Mouse (Mus musculus): ENCODE data around the gene Thsd7a. TPM values are rescaled to one million over a fixed set of nuclear protein-coding genes. Genes with fewer than 3 reads are reported as not detected.

Gene Thsd7a
- polyA plus RNA-seq, 1 experiment from 2014 or later: 3.7 TPM

DNA sequence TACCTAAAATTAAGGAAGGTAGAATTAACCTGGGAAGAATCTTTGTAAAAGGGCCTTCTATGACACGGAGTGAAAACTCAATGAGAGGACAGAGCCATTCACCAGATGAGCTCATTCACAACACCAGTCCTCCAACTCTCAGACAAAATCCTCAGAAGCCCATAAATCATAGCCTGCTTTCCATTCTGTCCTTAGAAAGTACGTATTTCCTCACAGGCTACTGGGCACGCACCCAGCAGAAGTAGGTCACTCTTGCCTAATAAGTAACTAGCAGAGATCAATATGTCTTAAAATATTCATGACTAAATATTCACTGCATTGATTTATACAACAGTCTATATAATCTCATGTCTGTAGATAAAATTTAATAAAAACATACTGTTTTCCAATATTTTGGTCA lies 300.4 kb downstream of the Thsd7a start:
- H3K9me3 ChIP-seq (replicated peaks): no peaks in the 10 kb centered on the region
- H3K4me3 ChIP-seq: no peak overlapping the region
- ATAC-seq (replicated peaks; ENCODE audit: insufficient number of reproducible peaks, insufficient read depth, low FRiP score, low read depth): no peak
- peaks cover 3% of the 10 kb centered on the region for H3K4me1 ChIP-seq (replicated peaks)
- H3K27ac ChIP-seq: no peak overlapping the region
- no peak overlapping the region for H3K9ac ChIP-seq
- no peaks in the 10 kb centered on the region for H3K36me3 ChIP-seq
- WGBS: 82% methylated on average over 3 of the region's 3 CpGs
- H3K4me2 ChIP-seq: no peak overlapping the region
- H3K27me3 ChIP-seq: no peaks in the 10 kb centered on the region

DNA sequence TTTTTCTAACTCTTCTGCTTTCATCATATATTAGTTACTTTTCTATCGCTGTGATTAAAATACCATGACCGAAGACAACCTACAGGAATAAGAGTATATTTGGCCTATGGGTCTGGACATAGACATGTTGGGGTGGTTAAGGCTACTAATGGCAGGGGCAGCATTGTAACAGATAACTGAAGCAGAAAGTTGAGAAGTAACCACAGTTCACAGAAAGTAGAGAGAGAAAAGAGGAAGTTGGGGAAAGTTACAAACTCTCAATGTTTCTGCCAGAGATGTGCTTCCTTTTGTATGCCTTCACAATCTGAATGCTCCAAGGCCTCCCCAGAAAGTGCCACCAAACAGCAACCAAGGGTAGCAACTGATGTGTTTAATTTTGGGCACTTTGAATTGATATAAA lies 303.7 kb downstream of the Thsd7a start:
- Histone ChIP-seq H3K27me3 (no peaks in the 10 kb centered on the region), H3K4me3 (no peak overlapping the region), H3K4me1 (replicated peaks) (no peaks in the 10 kb centered on the region), H3K36me3 (no peaks in the 10 kb centered on the region), H3K4me2 (no peak overlapping the region), H3K27ac (no peak overlapping the region), H3K9ac (no peak overlapping the region), H3K9me3 (replicated peaks) (no peaks in the 10 kb centered on the region)
- WGBS: 89% methylated on average over 2 of the region's 2 CpGs
- ATAC-seq (replicated peaks; ENCODE audit: insufficient number of reproducible peaks, insufficient read depth, low FRiP score, low read depth): no peak

DNA sequence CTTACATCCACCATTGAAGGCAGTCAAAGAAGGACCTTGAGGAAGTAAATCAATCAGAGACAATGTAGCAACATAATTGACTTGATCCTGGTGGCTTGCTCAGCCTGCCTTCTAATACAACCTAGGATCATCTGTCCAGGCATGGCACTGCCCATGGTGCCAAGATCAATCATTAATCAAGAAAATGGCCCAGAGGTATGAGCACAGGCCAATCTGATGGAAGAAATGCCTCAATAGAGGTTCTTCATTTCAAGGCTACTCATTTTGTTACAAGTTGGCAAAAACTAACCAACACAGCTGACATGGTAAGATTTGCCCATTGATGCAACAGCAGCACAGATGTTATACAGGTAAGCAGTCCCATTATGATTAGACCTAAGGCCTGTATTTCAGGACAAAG lies 309.6 kb downstream of the Thsd7a start:
- no peak overlapping the region for H3K4me3 ChIP-seq
- no peak overlapping the region for H3K9ac ChIP-seq
- no peaks in the 10 kb centered on the region for H3K36me3 ChIP-seq
- H3K4me2 ChIP-seq: no peak overlapping the region
- no peaks in the 10 kb centered on the region for H3K27me3 ChIP-seq
- no peaks in the 10 kb centered on the region for H3K4me1 ChIP-seq (replicated peaks)
- H3K9me3 ChIP-seq (replicated peaks): no peaks in the 10 kb centered on the region
- no peak overlapping the region for H3K27ac ChIP-seq
- ATAC-seq (replicated peaks; ENCODE audit: insufficient number of reproducible peaks, insufficient read depth, low FRiP score, low read depth): no peak

DNA sequence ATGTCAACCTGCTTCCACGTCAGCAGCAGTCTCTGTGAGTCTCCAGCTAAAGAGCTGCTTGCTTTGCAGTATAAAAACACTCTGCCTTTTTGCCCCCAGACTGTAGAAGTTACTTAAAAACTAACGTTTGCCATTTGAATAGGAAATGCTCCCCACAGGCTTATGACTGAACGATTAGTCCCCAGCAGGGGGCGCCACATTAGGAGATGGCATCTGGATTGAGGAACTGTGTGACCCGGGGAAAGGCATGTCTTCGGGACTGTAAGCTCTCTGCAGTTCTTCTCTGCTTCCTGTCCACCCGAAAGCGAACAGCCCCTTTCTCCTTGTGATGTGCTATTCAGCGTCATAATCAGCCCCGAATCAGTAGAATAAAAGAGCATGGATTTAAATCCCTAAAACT lies 330.1 kb downstream of the Thsd7a start:
- Histone ChIP-seq H3K36me3 (no peaks in the 10 kb centered on the region), H3K4me1 (replicated peaks) (no peaks in the 10 kb centered on the region; the same call in 1 of the 2 replicates), H3K27ac (no peak overlapping the region), H3K9me3 (replicated peaks) (no peaks in the 10 kb centered on the region), H3K9ac (no peak overlapping the region), H3K4me3 (no peak overlapping the region), H3K27me3 (no peaks in the 10 kb centered on the region), H3K4me2 (no peak overlapping the region)
- no peak for ATAC-seq (replicated peaks; ENCODE audit: insufficient number of reproducible peaks, insufficient read depth, low FRiP score, low read depth)
- WGBS: 85% methylated on average over 10 of the region's 10 CpGs

DNA sequence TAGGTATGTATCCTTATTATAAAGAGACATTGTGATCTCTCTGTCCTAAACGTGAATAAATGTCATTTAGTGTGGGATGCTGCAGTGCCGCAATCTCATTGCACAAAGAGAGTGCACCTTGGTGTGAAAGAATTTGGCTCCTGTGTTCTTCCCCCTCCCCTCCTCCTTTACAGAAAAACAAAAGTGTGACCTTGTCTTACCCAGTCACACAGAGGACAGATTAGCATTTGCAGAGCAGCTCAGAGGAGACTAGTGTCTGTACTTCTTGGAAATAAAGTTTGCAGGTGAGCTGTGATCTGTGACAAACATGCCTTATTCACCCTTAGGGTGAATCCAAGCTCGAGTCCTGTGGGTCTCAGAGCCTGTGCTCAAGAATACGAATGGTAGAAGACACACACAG lies 332.2 kb downstream of the Thsd7a start:
- H3K4me2 ChIP-seq: no peak overlapping the region
- no peak overlapping the region for H3K4me3 ChIP-seq
- H3K27me3 ChIP-seq: no peaks in the 10 kb centered on the region
- ATAC-seq (replicated peaks; ENCODE audit: insufficient number of reproducible peaks, insufficient read depth, low FRiP score, low read depth): no peak
- 54% methylated on average over 4 of the region's 4 CpGs for WGBS
- no peaks in the 10 kb centered on the region for H3K36me3 ChIP-seq
- no peaks in the 10 kb centered on the region for H3K9me3 ChIP-seq (replicated peaks)
- no peak overlapping the region for H3K27ac ChIP-seq
- H3K9ac ChIP-seq: no peak overlapping the region
- H3K4me1 ChIP-seq (replicated peaks): no peaks in the 10 kb centered on the region; the same call in 1 of the 2 replicates

DNA sequence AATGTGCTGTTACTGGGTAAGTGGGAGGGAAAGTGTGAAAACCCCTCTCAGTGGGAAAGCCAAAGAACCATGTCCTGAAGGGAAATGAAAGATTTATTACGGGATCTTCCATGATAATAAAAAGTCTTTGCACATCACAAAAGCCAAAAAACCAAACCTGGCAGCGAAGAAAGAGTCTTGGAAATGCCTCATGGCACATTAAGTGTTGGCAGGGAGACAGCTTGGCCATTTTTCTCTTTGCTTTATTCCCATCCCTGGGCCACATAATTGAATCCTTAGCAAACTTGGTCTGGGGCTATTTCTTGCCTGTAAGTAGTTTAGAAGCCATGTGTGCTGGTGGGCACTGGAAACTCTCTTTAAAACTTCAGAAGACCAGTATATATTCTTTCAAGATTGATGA lies 344.8 kb downstream of the Thsd7a start:
- Histone ChIP-seq H3K27ac (no peak overlapping the region), H3K27me3 (no peaks in the 10 kb centered on the region), H3K4me3 (no peak overlapping the region), H3K9me3 (replicated peaks) (no peaks in the 10 kb centered on the region), H3K9ac (no peak overlapping the region), H3K36me3 (no peaks in the 10 kb centered on the region), H3K4me2 (no peak overlapping the region), H3K4me1 (replicated peaks) (no peaks in the 10 kb centered on the region)
- ATAC-seq (replicated peaks; ENCODE audit: insufficient number of reproducible peaks, insufficient read depth, low FRiP score, low read depth): no peak
- WGBS: 73% methylated on average over 2 of the region's 2 CpGs

DNA sequence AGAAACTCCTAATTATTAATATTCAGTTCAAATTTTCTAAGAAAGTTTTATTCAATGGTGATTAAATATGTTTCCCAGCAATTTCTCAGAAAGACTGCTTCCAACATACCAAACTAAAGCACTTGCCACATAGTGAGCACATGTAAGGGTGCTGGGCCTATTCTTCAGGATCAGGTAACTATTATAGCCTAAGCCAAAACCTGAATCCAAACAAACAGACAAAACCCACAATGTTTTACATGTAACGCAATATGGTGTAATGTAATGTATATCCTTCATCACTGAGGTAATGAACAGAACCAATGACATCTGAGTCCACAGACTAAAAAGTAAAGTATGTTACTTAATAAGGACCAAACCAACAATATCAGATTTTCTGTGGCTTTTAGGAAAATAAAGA lies 346.2 kb downstream of the Thsd7a start:
- ATAC-seq (replicated peaks; ENCODE audit: insufficient number of reproducible peaks, insufficient read depth, low FRiP score, low read depth): no peak

DNA sequence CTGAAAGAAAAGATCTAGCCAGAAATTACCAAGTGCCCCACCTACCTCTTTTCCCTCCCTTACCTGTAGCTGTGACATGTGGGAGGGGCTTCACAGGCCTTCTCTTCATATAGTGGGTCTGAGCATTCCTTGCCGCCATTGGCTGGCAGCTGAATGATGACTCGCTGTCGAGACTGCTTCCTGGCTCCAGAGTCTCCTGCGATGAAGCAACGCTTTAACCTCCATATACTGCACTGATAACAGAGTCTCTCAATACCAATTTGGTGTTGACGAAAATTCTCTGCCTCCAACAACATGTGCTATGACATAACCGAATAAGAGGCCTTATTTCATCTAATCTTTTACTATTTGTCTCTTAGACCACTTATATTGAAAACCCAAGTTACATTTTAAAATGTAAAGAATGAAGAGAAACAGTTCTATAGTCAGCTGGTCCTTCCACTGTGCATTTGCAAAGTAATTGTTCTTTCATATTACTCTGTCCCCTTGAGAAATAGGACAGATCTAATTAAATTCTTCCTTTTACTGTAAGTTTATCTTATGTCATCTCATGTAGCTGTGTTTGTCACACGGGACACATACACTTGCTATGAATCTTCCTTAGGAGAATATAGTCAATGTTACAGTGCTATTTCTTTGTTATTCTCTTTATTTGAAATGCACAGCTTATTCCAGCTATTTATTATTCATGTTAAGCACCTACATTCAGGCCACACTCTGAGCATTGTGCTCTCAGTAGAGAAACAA lies 351.3 kb downstream of the Thsd7a start:
- Histone ChIP-seq H3K4me2 (no peak overlapping the region), H3K27me3 (no peaks in the 10 kb centered on the region), H3K36me3 (no peaks in the 10 kb centered on the region), H3K4me1 (replicated peaks) (0 out of 2 replicates have a peak, but pooled peaks cover 2% of the 10 kb centered on the region), H3K27ac (no peak overlapping the region), H3K9me3 (replicated peaks) (no peaks in the 10 kb centered on the region), H3K4me3 (no peak overlapping the region), H3K9ac (no peak overlapping the region)
- no peak for ATAC-seq (replicated peaks; ENCODE audit: insufficient number of reproducible peaks, insufficient read depth, low FRiP score, low read depth)
- WGBS: 73% methylated on average over 8 of the region's 8 CpGs

More for the DNA sequence above, 346.2 kb downstream of the Thsd7a start:
- Histone ChIP-seq H3K4me2 (no peak overlapping the region), H3K4me1 (replicated peaks) (no peaks in the 10 kb centered on the region), H3K36me3 (no peaks in the 10 kb centered on the region), H3K27me3 (no peaks in the 10 kb centered on the region), H3K27ac (no peak overlapping the region), H3K4me3 (no peak overlapping the region), H3K9ac (no peak overlapping the region), H3K9me3 (replicated peaks) (no peaks in the 10 kb centered on the region)
- WGBS: 89% methylated on average over 1 of the region's 1 CpGs

DNA sequence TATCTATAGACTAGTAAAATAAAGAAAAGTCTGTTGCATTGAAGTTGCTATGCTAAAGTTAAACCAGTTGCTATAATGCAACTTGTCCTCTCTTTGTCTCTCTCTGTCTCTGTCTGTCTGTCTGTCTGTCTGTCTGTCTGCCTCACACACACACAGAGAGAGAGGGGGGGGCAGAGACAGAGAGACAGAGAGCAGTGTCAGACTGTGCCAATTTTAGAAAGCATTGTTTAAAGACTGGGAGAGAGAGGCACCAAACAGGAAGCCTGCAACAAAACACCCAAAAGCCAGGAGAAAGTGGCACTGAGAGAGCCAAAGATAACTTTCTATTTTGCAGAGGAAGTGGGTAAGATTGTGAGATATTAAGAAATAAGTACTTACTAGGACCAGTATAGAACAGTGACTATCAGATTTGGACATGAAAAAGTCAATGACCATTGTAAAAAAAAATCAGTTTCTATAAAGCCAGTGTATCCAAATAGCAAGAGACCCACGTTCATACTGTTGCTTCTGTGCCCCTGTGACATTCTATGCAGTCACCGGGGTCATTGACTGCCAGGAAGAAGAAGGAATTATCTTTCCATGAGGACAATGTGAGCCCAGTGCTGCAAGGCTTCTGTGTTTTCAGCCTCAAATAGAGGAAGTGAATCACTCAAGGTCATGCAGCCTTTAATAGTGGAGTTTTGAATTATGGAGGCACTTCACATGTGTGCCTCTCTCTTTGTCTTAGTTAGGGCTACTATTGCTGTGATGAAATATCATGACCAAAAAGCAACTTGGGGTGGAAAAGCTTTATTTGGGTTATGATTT lies 355.4 kb downstream of the Thsd7a start:
- Histone ChIP-seq H3K9ac (no peak overlapping the region), H3K4me1 (replicated peaks) (0 out of 2 replicates have a peak, but pooled peaks cover 2% of the 10 kb centered on the region), H3K9me3 (replicated peaks) (no peaks in the 10 kb centered on the region), H3K27me3 (no peaks in the 10 kb centered on the region), H3K27ac (peak overlapping the region; percentile 20; the same call in 1 of the 2 replicates), H3K36me3 (no peaks in the 10 kb centered on the region), H3K4me2 (no peak overlapping the region), H3K4me3 (no peak overlapping the region)
- 57% methylated on average over 2 of the region's 2 CpGs for WGBS
- ATAC-seq (replicated peaks; ENCODE audit: insufficient number of reproducible peaks, insufficient read depth, low FRiP score, low read depth): no peak

DNA sequence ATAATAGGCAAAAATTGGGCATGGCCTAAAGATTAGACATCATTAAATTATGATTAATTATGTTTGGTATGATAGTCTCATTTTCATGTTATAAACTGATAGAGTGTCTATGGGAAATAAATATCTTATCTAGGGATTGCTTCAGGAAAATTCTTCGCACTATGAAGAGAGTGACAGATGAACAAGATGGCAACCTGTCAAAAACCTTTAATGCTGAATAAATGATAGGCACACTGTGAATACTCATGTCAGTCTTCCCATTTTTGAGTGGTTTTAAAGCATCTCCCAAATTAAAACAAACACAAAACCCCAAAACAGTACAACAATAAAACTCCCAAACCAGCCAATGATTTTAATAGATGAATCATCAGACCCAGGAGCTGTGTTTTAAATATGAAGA lies 362.5 kb downstream of the Thsd7a start:
- H3K9me3 ChIP-seq (replicated peaks): no peaks in the 10 kb centered on the region
- H3K36me3 ChIP-seq: no peaks in the 10 kb centered on the region
- WGBS: 83% methylated on average over 1 of the region's 1 CpGs
- no peak for ATAC-seq (replicated peaks; ENCODE audit: insufficient number of reproducible peaks, insufficient read depth, low FRiP score, low read depth)
- no peak overlapping the region for H3K4me2 ChIP-seq
- H3K4me1 ChIP-seq (replicated peaks): no peaks in the 10 kb centered on the region
- no peak overlapping the region for H3K4me3 ChIP-seq
- no peaks in the 10 kb centered on the region for H3K27me3 ChIP-seq
- H3K27ac ChIP-seq: no peak overlapping the region
- H3K9ac ChIP-seq: no peak overlapping the region

DNA sequence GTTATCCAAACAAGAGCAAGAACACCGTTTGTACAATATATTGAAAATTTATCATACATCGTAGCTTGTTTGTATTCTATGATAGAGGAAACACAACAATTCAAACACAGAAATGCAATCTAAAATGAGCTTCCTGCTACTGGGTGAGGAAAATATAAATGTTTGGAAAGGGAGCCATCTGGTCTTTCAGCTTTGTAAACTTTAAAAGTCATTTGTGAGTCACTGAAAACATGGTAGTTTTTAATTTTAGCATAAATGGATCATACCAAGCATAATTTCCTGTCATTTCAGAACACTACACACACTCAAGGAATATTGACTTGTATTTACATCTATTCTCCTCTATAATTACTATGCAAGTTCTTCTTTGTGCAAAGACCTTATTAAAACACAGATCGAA lies 363.6 kb downstream of the Thsd7a start:
- H3K36me3 ChIP-seq: no peaks in the 10 kb centered on the region
- no peak overlapping the region for H3K4me2 ChIP-seq
- H3K27me3 ChIP-seq: no peaks in the 10 kb centered on the region
- no peak for ATAC-seq (replicated peaks; ENCODE audit: insufficient number of reproducible peaks, insufficient read depth, low FRiP score, low read depth)
- H3K9ac ChIP-seq: no peak overlapping the region
- WGBS: 61% methylated on average over 3 of the region's 3 CpGs
- H3K4me1 ChIP-seq (replicated peaks): no peaks in the 10 kb centered on the region
- H3K9me3 ChIP-seq (replicated peaks): no peaks in the 10 kb centered on the region
- no peak overlapping the region for H3K4me3 ChIP-seq
- H3K27ac ChIP-seq: no peak overlapping the region

All from heart, embryonic 15.5 days (tissue).